Mouse (Mus musculus) layer of hippocampus, adult 2 months (tissue): Measurements from ENCODE around the gene Anp32a. TPM values are rescaled to one million over a fixed set of nuclear protein-coding genes. Genes with fewer than 3 reads are reported as not detected.

Experiments
- DNase-seq, 2 experiments: peaks; one replicate each; pipeline ENCODE4 v3.0.0; 2022; ENCODE audit warnings: low spot score in 2 of 2
- H3K27ac ChIP-seq: fragments of 200-600 bp; 2 replicates; pipeline ENCODE4 v1.8.1; 2022
- H3K4me3 ChIP-seq: fragments of 200-600 bp; 2 replicates; pipeline ENCODE4 v1.8.1; 2022; ENCODE audit warnings: mild to moderate bottlenecking
- CTCF ChIP-seq: fragments of 200-600 bp; conservative IDR thresholded peaks from 2 replicates; pipeline ENCODE4 v1.8.1; 2022; ENCODE audit warnings: antibody characterized with exemption, mild to moderate bottlenecking, moderate library complexity
- total RNA-seq, 2 experiments: library from RNA; stranded (reverse); gene quantifications; 2 replicates each; pipeline ENCODE4 v1.2.3; 2021

The Anp32a gene
- total RNA-seq, 2 experiments from 2014 or later, result 350 to 351 TPM

- no peak for DNase-seq
- no peak overlapping the region; the same call in 1 of the 2 replicates for H3K27ac ChIP-seq
- no peak for TF ChIP-seq CTCF
- no peak overlapping the region for H3K4me3 ChIP-seq
Measured at GRCm38 (mm10) chr9:62350721-62351120, 9.6 kb downstream of the Anp32a start.

- Histone ChIP-seq H3K4me3 (no peak overlapping the region), H3K27ac (0 out of 2 replicates have a peak overlapping the region, but pooled peaks have one; percentile 21)
- DNase-seq, result no peak
- TF ChIP-seq CTCF, result no peak
Measured at GRCm38 (mm10) chr9:62351200-62351599, 10.1 kb downstream of the Anp32a start.

DNA sequence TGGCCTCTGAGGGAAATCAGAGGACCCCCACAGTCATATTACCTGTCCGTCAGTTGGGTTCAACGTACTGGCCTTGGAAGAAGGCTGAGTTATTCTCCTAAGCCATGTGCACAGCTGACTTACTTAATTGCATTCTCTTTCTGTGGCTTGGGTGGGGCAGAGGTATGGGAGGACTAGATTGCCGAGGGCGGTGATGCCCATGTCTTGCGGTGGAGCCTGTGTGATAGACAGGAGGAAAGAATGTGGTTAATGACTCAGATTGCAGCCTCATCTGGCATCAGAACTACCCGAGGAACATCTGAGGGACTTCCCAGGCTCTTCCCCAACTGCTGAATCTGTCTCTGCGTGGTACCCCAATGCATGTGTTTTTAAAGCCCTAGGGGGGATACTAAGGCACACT lies 12.7 kb downstream of the Anp32a start:
- no peak for TF ChIP-seq CTCF
- H3K27ac ChIP-seq, result no peak overlapping the region
- H3K4me3 ChIP-seq, result no peak overlapping the region
- no peak for DNase-seq

- no peak for DNase-seq
- H3K4me3 ChIP-seq, result no peak overlapping the region
- H3K27ac ChIP-seq, result peak overlapping the region; percentile 59
- TF ChIP-seq CTCF, result no peak
Measured at GRCm38 (mm10) chr9:62354838-62355719, 14.0 kb downstream of the Anp32a start.

- DNase-seq, result no peak
- no peak for TF ChIP-seq CTCF
- Histone ChIP-seq H3K4me3 (no peak overlapping the region), H3K27ac (peak overlapping the region; percentile 59; the same call in 1 of the 2 replicates)
Measured at GRCm38 (mm10) chr9:62355763-62356162, 14.7 kb downstream of the Anp32a start.

DNA sequence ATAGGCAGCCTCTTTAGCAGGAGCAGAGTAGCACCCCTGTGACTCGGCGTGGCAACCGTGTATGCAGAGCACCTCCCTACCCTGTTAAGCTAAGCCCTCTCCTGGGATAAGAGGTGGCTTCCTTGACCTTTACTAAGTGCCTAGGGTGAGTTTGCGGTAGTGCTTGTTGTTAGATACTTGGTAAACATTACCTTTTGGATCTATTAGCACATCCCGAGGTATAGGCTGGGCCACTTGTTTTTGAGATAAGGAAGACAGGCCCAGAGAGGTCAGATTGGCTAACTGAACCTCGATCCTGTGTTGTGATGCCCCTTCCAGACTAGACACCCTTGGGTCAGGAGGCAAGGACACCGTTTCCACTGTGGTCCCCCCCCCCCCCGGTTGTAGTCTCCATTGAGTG lies 16.5 kb downstream of the Anp32a start:
- Histone ChIP-seq H3K4me3 (no peak overlapping the region), H3K27ac (no peak overlapping the region)
- DNase-seq, result no peak
- TF ChIP-seq CTCF, result no peak

- no peak for DNase-seq
- Histone ChIP-seq H3K4me3 (no peak overlapping the region), H3K27ac (no peak overlapping the region; the same call in 1 of the 2 replicates)
- no peak for TF ChIP-seq CTCF
Measured at GRCm38 (mm10) chr9:62358851-62359250, 17.8 kb downstream of the Anp32a start.

GRCm38 (mm10) chr9:62360889-62361288 lies 19.8 kb downstream of the Anp32a start:
- TF ChIP-seq CTCF, result no peak
- DNase-seq, result no peak
- Histone ChIP-seq H3K4me3 (no peak overlapping the region), H3K27ac (peak overlapping the region; percentile 94)

DNA sequence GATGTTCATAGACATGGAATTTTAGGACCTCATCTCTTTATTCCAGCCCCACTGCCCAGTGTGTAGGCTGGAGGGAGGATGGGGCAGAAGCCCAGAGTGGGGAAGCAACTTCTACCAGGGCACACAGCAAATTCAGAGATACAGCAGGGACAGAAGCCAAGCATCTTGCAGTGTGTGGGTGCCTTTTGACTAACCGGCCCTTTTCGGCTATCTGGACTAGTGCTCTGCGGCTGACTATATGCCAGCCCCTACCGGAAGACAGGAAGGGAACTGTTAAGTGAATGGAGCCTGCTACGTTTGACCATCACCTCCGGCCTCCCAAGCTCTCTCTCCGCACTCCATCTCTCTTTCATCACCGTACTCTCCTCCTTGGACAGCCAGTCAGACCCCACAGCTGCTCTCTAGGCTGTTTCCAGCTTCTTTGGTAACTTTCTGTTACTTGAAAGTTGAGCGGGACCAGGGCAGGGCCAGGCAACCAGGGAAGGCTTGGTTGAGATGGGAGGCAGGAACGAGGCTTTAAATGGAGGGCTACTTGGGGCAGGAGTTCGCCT lies 21.8 kb downstream of the Anp32a start:
- TF ChIP-seq CTCF, result no peak
- H3K4me3 ChIP-seq, result peak overlapping the region; percentile 51
- peak overlapping the region; percentile 94 for H3K27ac ChIP-seq
- DNase-seq, result no peak

DNA sequence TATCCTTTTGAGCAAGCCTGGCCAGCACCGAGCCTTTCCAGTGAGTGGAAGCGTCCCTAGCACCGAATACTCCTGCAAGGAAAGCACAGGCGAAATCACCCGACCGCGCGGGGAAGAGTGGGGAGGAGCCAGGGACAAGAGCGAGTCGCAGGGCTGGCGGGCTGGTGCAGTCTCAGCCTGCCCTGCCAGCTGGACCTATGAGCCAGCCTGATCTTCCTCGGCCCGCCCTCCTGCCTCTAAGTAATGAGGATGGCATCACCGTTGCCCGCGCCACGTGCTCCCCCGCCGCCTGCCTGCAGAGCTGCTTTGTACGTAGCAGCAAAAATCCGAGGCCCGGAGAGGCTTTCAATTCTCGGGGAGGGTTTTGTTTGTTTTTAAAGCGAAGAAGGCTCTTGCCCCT lies 22.5 kb downstream of the Anp32a start:
- Histone ChIP-seq H3K4me3 (peak overlapping the region; percentile 51), H3K27ac (peak overlapping the region; percentile 94)
- TF ChIP-seq CTCF, result peak; percentile 24; the same call in 1 of the 2 replicates
- peak; percentile 87 to 91 for DNase-seq

GRCm38 (mm10) chr9:62364216-62364615 lies 23.1 kb downstream of the Anp32a start:
- Histone ChIP-seq H3K27ac (peak overlapping the region; percentile 94), H3K4me3 (no peak overlapping the region)
- no peak for DNase-seq
- no peak; the same call in 1 of the 2 replicates for TF ChIP-seq CTCF

DNA sequence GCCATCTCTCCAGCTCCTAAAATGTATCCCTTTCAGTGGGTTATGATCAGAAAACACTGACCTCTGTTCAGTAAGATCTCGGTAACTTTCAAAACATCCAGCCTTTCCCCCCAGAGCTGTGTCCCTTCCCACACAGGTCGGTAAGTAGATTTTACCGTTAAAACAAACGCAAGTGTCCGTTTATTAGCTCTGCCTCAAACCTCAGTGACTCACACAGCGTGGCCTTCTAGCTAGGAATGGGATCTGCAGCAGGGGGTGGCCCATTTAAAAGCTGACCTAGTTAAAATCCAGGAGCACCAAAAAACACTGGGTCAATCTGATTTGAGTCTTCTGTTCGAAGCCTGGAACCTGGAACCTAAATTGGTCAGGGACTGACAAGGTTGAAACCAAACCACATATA lies 23.7 kb downstream of the Anp32a start:
- no peak overlapping the region for H3K4me3 ChIP-seq
- no peak for DNase-seq
- H3K27ac ChIP-seq, result peak overlapping the region; percentile 94
- TF ChIP-seq CTCF, result no peak

- no peak for DNase-seq
- no peak for TF ChIP-seq CTCF
- no peak overlapping the region for H3K4me3 ChIP-seq
- H3K27ac ChIP-seq, result peak overlapping the region; percentile 94
Measured at GRCm38 (mm10) chr9:62365326-62366080, 24.4 kb downstream of the Anp32a start.
